Comparison of ENCODE assay signal across 29 mouse cellular contexts in genomic region chr10:124222068-124222467, GRCm38 (mm10).
DNase-seq lines count a peak whose midpoint lies in the region; ATAC-seq and TF ChIP-seq lines count a peak whose summit lies in the region.
"Had no signal": no experiment of that assay in that cellular context is flagged by ENCODE, and none has a peak within 500 bp of the region (broad histone marks: within the 10 kb centered on the region; RNA-seq: fewer than 3 reads in every experiment).

No protein-coding gene starts in this region.

- no peaks in the 10 kb centered on the region for H3K9me3 ChIP-seq in lung, embryonic 15.5 days
- no peaks in the 10 kb centered on the region for H3K9me3 ChIP-seq in lung, postnatal 0 days (ENCODE audit: low read length)
- H3K9me3 ChIP-seq: embryonic facial prominence, embryonic 13.5 days; embryonic facial prominence, embryonic 15.5 days; forebrain, embryonic 10.5 days; forebrain, embryonic 12.5 days had no signal

- H3K4me3 ChIP-seq in lung, embryonic 15.5 days, result no peak overlapping the region
- H3K4me3 ChIP-seq in lung, postnatal 0 days (ENCODE audit: low read depth, low read length), result no peak overlapping the region
- H3K4me3 ChIP-seq: embryonic facial prominence, embryonic 13.5 days; embryonic facial prominence, embryonic 15.5 days; erythroblast, embryonic 14.5 days; forebrain, embryonic 10.5 days; forebrain, embryonic 12.5 days had no signal

- H3K27me3 ChIP-seq in lung, embryonic 15.5 days, result no peaks in the 10 kb centered on the region
- no peaks in the 10 kb centered on the region for H3K27me3 ChIP-seq in lung, postnatal 0 days (replicated peaks; ENCODE audit: insufficient read depth, low read length)
- H3K27me3 ChIP-seq: CH12.LX; embryonic facial prominence, embryonic 13.5 days; embryonic facial prominence, embryonic 15.5 days; forebrain, embryonic 12.5 days; Patski had no signal

- TF ChIP-seq EP300 in lung, postnatal 0 days (IDR thresholded peaks at IDR 0.05), result 0 out of 2 replicates have a peak, but pooled peaks have one; percentile 23

- peak; percentile 52; the same call in 1 of the 2 replicates for ATAC-seq in frontal cortex, adult (ENCODE audit: low TSS enrichment)
- ATAC-seq in lung, embryonic 15.5 days (ENCODE audit: borderline replicate concordance, extremely low read depth, low FRiP score, low TSS enrichment), result peak; percentile 67; the same call in 1 of the 2 replicates
- ATAC-seq in lung, postnatal 0 days, result peak; percentile 81
- ATAC-seq: activated CD4-positive, CD25-positive, alpha-beta regulatory T cell, adult 4 months; CD4-positive, CD25-positive, alpha-beta regulatory T cell, adult 4 months; forebrain, embryonic 14.5 days; Patski had no signal

- no peak for TF ChIP-seq POLR2A in brain, embryonic 14.5 days (IDR thresholded peaks at IDR 0.05; ENCODE audit: borderline replicate concordance, extremely low read depth, insufficient read depth, insufficient read length, poor library complexity, severe bottlenecking)

- no peak overlapping the region for H3K9ac ChIP-seq in lung, embryonic 15.5 days
- H3K9ac ChIP-seq in lung, postnatal 0 days (replicated peaks; ENCODE audit: low read depth), result no peak overlapping the region
- H3K9ac ChIP-seq: embryonic facial prominence, embryonic 13.5 days; embryonic facial prominence, embryonic 15.5 days; forebrain, embryonic 12.5 days had no signal

- 31% methylated on average over 2 of the region's 2 CpGs for WGBS in lung, embryonic 15.5 days
- 24% methylated on average over 2 of the region's 2 CpGs for WGBS in lung, postnatal 0 days

- no peak overlapping the region for H3K4me2 ChIP-seq in lung, embryonic 15.5 days
- no peak overlapping the region for H3K4me2 ChIP-seq in lung, postnatal 0 days (replicated peaks; ENCODE audit: low read depth, low read length)
- H3K4me2 ChIP-seq: embryonic facial prominence, embryonic 13.5 days; embryonic facial prominence, embryonic 15.5 days; forebrain, embryonic 12.5 days had no signal

- DNase-seq in frontal cortex, postnatal 36 days (ENCODE audit: low spot score in 2 of 2), result no peak
- no peak for DNase-seq in lung, adult 18-20 months
- peak; percentile 73 for DNase-seq in lung, postnatal 0 days (ENCODE audit: low spot score)
- DNase-seq in lung, postnatal 14 days, result no peak
- DNase-seq in brain, embryonic 14.5 days (ENCODE audit: low read depth), result peak; percentile 4
- no peak for DNase-seq in urinary bladder, postnatal 14 days (ENCODE audit: low spot score)
- DNase-seq: adrenal gland, adult 8-10 months; adrenal gland, postnatal 14 days; adrenal gland, postnatal 36 days; B cell, adult 2 months; cerebellum, adult 11 months; cerebellum, adult 18-20 months; cerebellum, adult 8-10 months; cerebellum, adult 9-11 months; cerebellum, postnatal 36 days; embryo, embryonic 11 days had no signal

- H3K4me1 ChIP-seq in lung, embryonic 15.5 days, result no peaks in the 10 kb centered on the region
- H3K4me1 ChIP-seq in lung, postnatal 0 days (ENCODE audit: insufficient read depth, low read depth, low read length), result no peaks in the 10 kb centered on the region
- H3K4me1 ChIP-seq: embryonic facial prominence, embryonic 13.5 days; embryonic facial prominence, embryonic 15.5 days; forebrain, embryonic 10.5 days; forebrain, embryonic 12.5 days had no signal

- TF ChIP-seq CTCF in lung, postnatal 0 days (IDR thresholded peaks at IDR 0.05), result no peak
- TF ChIP-seq CTCF in brain, embryonic 14.5 days (IDR thresholded peaks at IDR 0.05; ENCODE audit: borderline replicate concordance, extremely low read depth, insufficient read depth, insufficient read length), result no peak

- H3K36me3 ChIP-seq in lung, embryonic 15.5 days, result no peaks in the 10 kb centered on the region
- H3K36me3 ChIP-seq in lung, postnatal 0 days (ENCODE audit: insufficient read depth, low read length), result no peaks in the 10 kb centered on the region
- H3K36me3 ChIP-seq: embryonic facial prominence, embryonic 13.5 days; embryonic facial prominence, embryonic 15.5 days; forebrain, embryonic 10.5 days; forebrain, embryonic 12.5 days; G1E had no signal

- H3K27ac ChIP-seq in lung, embryonic 15.5 days, result peak overlapping the region; percentile 23; the same call in 1 of the 2 replicates
- no peak overlapping the region for H3K27ac ChIP-seq in lung, postnatal 0 days (ENCODE audit: low read length)
- H3K27ac ChIP-seq: embryonic facial prominence, embryonic 13.5 days; embryonic facial prominence, embryonic 15.5 days; forebrain, embryonic 10.5 days; forebrain, embryonic 12.5 days had no signal

Comparison
In these comparisons a context has a peak if more than half of its experiments do, and no peak if none do; other contexts are left out.
1. DNase-seq: peak in lung, postnatal 0 days (single experiment) and brain, embryonic 14.5 days (single experiment); none in frontal cortex, postnatal 36 days (0 of 2), lung, adult 18-20 months (0 of 2), lung, postnatal 14 days (single experiment) and urinary bladder, postnatal 14 days (single experiment).
2. Peak in every context shown above with its lines, with median percentiles within 50 percentile points of each other: ATAC-seq.